Mouse (Mus musculus) CD4-positive naive resting alpha-beta T cell, adult 76 days (primary cell): Measurements from ENCODE around the gene Cers1. TPM values are rescaled to one million over a fixed set of nuclear protein-coding genes. Genes with fewer than 3 reads are reported as not detected.

Source experiments
- total RNA-seq: library from RNA; stranded (reverse); gene quantifications from one replicate; pipeline ENCODE4 v1.2.4, GENCODE M21; 2023

Cers1 gene
- total RNA-seq, result not detected

GRCm38 (mm10) chr8:70315624-70316510 is at the start of gene Cers1:
Gene Cers1 (plus strand): TSS chr8:70315775.

GRCm38 (mm10) chr8:70282603-70283135 is 32.9 kb upstream of the Cers1 start, which contains the start of gene Homer3:
Gene Homer3 (plus strand): TSS chr8:70282827.

GRCm38 (mm10) chr8:70302358-70302890 is 13.2 kb upstream of the Cers1 start, which contains the start of the genes Ddx49 and Cope:
Gene Ddx49 (minus strand): TSS chr8:70302489.
Gene Cope (plus strand): TSS chr8:70302518.

GRCm38 (mm10) chr8:70329124-70329834 is 13.7 kb downstream of the Cers1 start, which contains the start of gene Gdf1:
Gene Gdf1 (plus strand): TSS chr8:70329817.

GRCm38 (mm10) chr8:70353194-70353817 is 37.7 kb downstream of the Cers1 start, which contains the start of gene Upf1:
Gene Upf1 (minus strand): TSS chr8:70353278.

GRCm38 (mm10) chr8:70373397-70374317 is 58.1 kb downstream of the Cers1 start, which contains the start of gene Comp:
Gene Comp (plus strand): TSS chr8:70373558.

Other genes starting within 250 kb of the Cers1 start
- gene Tm6sf2, start 242.9 kb upstream of the Cers1 start, total RNA-seq, result not detected
- not detected for gene Hapln4, start 232.3 kb upstream of the Cers1 start, total RNA-seq
- not detected for gene Ncan, start 194.9 kb upstream of the Cers1 start, total RNA-seq
- 24.6 TPM for gene Nr2c2ap, start 184.4 kb upstream of the Cers1 start, total RNA-seq
- 25.9 TPM for gene Rfxank, start 176.6 kb upstream of the Cers1 start, total RNA-seq
- gene Borcs8, start 176.3 kb upstream of the Cers1 start, total RNA-seq, result 55.2 TPM
- gene Mef2b, start 176.1 kb upstream of the Cers1 start, total RNA-seq, result 3.4 TPM
- 48.1 TPM for gene Tmem161a, start 143.4 kb upstream of the Cers1 start, total RNA-seq
- gene Slc25a42, start 103.5 kb upstream of the Cers1 start, total RNA-seq, result 9.9 TPM
- 72.7 TPM for gene Sugp2, start 81.5 kb upstream of the Cers1 start, total RNA-seq
- gene Armc6, start 81.3 kb upstream of the Cers1 start, total RNA-seq, result 6.4 TPM
- gene Homer3, start 32.9 kb upstream of the Cers1 start, total RNA-seq, result 6.3 TPM
- gene Ddx49, start 13.3 kb upstream of the Cers1 start, total RNA-seq, result 81.1 TPM
- gene Cope, start 13.3 kb upstream of the Cers1 start, total RNA-seq, result 115 TPM
- not detected for gene Gdf1, start 14.0 kb downstream of the Cers1 start, total RNA-seq
- gene Upf1, start 37.5 kb downstream of the Cers1 start, total RNA-seq, result 71.3 TPM
- gene Comp, start 57.8 kb downstream of the Cers1 start, total RNA-seq, result not detected
- 21.8 TPM for gene Crtc1, start 123.8 kb downstream of the Cers1 start, total RNA-seq
- 7.9 TPM for gene Klhl26, start 161.2 kb downstream of the Cers1 start, total RNA-seq
- gene Tmem59l, start 171.6 kb downstream of the Cers1 start, total RNA-seq, result not detected
- not detected for gene Crlf1, start 177.4 kb downstream of the Cers1 start, total RNA-seq
- gene Rex1bd, start 191.0 kb downstream of the Cers1 start, total RNA-seq, result 62.4 TPM
- gene Uba52, start 195.0 kb downstream of the Cers1 start, total RNA-seq, result 3,364 TPM
- gene Fkbp8, start 211.9 kb downstream of the Cers1 start, total RNA-seq, result 249 TPM
- gene Kxd1, start 212.2 kb downstream of the Cers1 start, total RNA-seq, result 60.3 TPM
- 30.2 TPM for gene Ell, start 223.7 kb downstream of the Cers1 start, total RNA-seq